Mouse (Mus musculus) adipocyte (in vitro differentiated cells): ENCODE data around the gene Hscb.

ENCODE experiments used
- DNase-seq: peaks from one replicate; pipeline ENCODE4 v3.0.0-alpha.2; 2016; ENCODE audit warnings: low spot score

The Hscb gene

GRCm38 (mm10) chr5:110831036-110831720 lies 8.4 kb downstream of the Hscb start:
- no peak for DNase-seq

- DNase-seq, result no peak
Measured at GRCm38 (mm10) chr5:110827576-110827975, 12.0 kb downstream of the Hscb start.

- no peak for DNase-seq
Measured at GRCm38 (mm10) chr5:110826781-110827495, 12.6 kb downstream of the Hscb start.

- no peak for DNase-seq
Measured at GRCm38 (mm10) chr5:110824421-110824820, 15.2 kb downstream of the Hscb start.

GRCm38 (mm10) chr5:110809667-110810325 lies 29.8 kb downstream of the Hscb start, which contains the start of gene Ulk1:
TSS of gene Ulk1 (minus strand) at chr5:110810097.
- DNase-seq, result peak; percentile 99

GRCm38 (mm10) chr5:110808821-110809666 lies 30.5 kb downstream of the Hscb start:
- peak; percentile 64 for DNase-seq

- peak; percentile 83 for DNase-seq
Measured at GRCm38 (mm10) chr5:110808061-110808631, 31.4 kb downstream of the Hscb start.

- no peak for DNase-seq
Measured at GRCm38 (mm10) chr5:110807453-110807852, 32.1 kb downstream of the Hscb start.

- DNase-seq, result no peak
Measured at GRCm38 (mm10) chr5:110806676-110807075, 32.9 kb downstream of the Hscb start.

GRCm38 (mm10) chr5:110806154-110806553 lies 33.4 kb downstream of the Hscb start:
- DNase-seq, result no peak

- peak; percentile 29 for DNase-seq
Measured at GRCm38 (mm10) chr5:110804012-110804743, 35.4 kb downstream of the Hscb start.

- no peak for DNase-seq
Measured at GRCm38 (mm10) chr5:110802809-110803208, 36.8 kb downstream of the Hscb start.

GRCm38 (mm10) chr5:110802186-110802585 lies 37.4 kb downstream of the Hscb start:
- peak; percentile 67 for DNase-seq

- DNase-seq, result no peak
Measured at GRCm38 (mm10) chr5:110801036-110801624, 38.4 kb downstream of the Hscb start.

GRCm38 (mm10) chr5:110797696-110798095 lies 41.9 kb downstream of the Hscb start:
- no peak for DNase-seq

- DNase-seq, result no peak
Measured at GRCm38 (mm10) chr5:110794363-110794762, 45.2 kb downstream of the Hscb start.

GRCm38 (mm10) chr5:110788684-110789083 lies 50.9 kb downstream of the Hscb start:
- peak; percentile 42 for DNase-seq

- peak; percentile 39 for DNase-seq
Measured at GRCm38 (mm10) chr5:110786081-110786835, 53.3 kb downstream of the Hscb start.

- no peak for DNase-seq
Measured at GRCm38 (mm10) chr5:110783150-110783549, 56.4 kb downstream of the Hscb start.
